Mouse (Mus musculus): ENCODE results near the gene Zfand3. TPM values are rescaled to one million over a fixed set of nuclear protein-coding genes. Genes with fewer than 3 reads are reported as not detected.

Gene Zfand3
- polyA plus RNA-seq, 1 experiment: not detected

DNA sequence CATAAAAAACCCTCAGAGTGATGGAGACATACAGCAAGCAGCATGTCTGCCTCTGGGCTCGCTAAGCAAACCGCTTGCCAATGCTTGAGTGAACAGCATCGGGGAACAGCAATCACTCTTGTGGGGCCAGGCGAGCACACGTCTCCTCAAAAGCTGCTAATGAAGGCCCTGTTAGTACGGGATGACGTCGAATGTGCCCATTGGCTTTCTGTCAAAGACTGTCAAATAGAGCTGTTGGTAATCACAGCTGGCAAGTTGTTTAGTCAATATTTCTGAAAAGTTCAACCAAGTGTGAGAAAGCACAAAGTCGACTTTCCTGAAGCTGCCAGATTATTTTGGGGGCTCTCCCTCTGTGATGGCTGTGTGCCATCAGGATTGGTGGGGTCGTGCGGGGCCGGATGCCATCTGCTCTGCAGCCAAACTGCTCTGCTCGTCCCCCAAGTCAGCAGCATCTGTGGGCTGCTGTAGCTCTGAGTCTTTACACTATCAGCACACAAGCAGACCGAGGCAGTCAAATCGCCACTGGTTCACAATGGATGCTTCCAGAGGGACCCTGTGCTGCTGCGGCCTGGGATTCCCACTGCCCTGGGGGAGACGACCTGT is 237.3 kb downstream of the Zfand3 start:
- no peak overlapping the region for H3K27ac ChIP-seq (ENCODE audit: insufficient read depth, low read depth, low read length)
- 65% methylated on average over 17 of the region's 17 CpGs for WGBS
- H3K4me1 ChIP-seq (ENCODE audit: control insufficient read depth, insufficient read depth, low read length): peaks cover 14% of the 10 kb centered on the region
- H3K4me3 ChIP-seq (ENCODE audit: insufficient read depth, low read depth, low read length): no peak overlapping the region
- TF ChIP-seq POLR2A (IDR thresholded peaks at IDR 0.05; ENCODE audit: insufficient read depth, low read depth, low read length) (no peak), CTCF (IDR thresholded peaks at IDR 0.05; ENCODE audit: insufficient read depth, low read depth, low read length) (no peak)

DNA sequence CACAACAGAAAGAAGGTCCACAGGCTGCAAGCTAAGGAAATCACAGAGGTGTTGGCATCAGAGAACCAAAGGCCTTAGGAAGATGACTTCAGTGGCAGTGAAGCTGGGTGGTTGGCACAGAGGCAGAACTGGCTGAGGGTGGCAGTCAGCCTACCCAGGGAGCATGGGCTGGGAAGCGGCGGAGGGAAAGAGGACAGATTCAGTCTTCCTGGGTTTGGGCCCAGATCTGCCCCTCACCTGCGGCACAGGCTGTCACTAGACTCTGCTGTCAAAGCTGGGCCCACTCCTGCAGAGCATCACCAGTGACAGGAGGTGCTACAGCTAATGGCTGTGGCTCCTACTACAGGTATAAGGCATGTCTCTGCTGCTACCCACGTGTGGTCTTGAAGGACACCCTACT is 238.1 kb downstream of the Zfand3 start:
- no peak overlapping the region for H3K27ac ChIP-seq (ENCODE audit: insufficient read depth, low read depth, low read length)
- H3K4me3 ChIP-seq (ENCODE audit: insufficient read depth, low read depth, low read length): no peak overlapping the region
- peaks cover 9% of the 10 kb centered on the region for H3K4me1 ChIP-seq (ENCODE audit: control insufficient read depth, insufficient read depth, low read length)
- WGBS: 99% methylated on average over 4 of the region's 4 CpGs
- TF ChIP-seq CTCF (IDR thresholded peaks at IDR 0.05; ENCODE audit: insufficient read depth, low read depth, low read length) (no peak), POLR2A (IDR thresholded peaks at IDR 0.05; ENCODE audit: insufficient read depth, low read depth, low read length) (no peak)

DNA sequence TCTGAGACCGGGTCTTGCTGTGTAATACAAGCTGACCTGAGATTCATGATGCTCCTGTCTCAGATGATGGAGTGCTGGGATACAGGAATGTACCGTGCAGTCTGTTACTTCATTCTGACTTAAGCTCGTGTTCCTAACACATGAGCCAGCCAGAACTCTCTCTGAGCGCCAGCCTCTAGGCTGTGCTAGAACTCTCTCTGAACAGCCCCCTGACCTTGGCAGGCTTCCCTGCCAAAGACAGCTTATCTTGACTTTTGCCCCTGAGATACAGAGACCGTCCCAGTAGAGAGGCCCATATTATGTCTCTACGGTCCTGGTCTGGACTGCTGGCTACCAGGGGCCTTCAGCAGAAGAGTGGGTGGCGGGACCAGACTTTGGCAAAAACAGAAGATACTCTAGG is 239.0 kb downstream of the Zfand3 start:
- no peak overlapping the region for H3K27ac ChIP-seq (ENCODE audit: insufficient read depth, low read depth, low read length)
- H3K4me1 ChIP-seq (ENCODE audit: control insufficient read depth, insufficient read depth, low read length): peaks cover 9% of the 10 kb centered on the region
- no peak overlapping the region for H3K4me3 ChIP-seq (ENCODE audit: insufficient read depth, low read depth, low read length)
- WGBS: 91% methylated on average over 7 of the region's 7 CpGs
- TF ChIP-seq POLR2A (IDR thresholded peaks at IDR 0.05; ENCODE audit: insufficient read depth, low read depth, low read length) (no peak), CTCF (IDR thresholded peaks at IDR 0.05; ENCODE audit: insufficient read depth, low read depth, low read length) (no peak)

GRCm38 (mm10) chr17:30244651-30245307 is 240.2 kb downstream of the Zfand3 start:
- WGBS: 79% methylated on average over 14 of the region's 14 CpGs
- TF ChIP-seq CTCF (IDR thresholded peaks at IDR 0.05; ENCODE audit: insufficient read depth, low read depth, low read length) (no peak), POLR2A (IDR thresholded peaks at IDR 0.05; ENCODE audit: insufficient read depth, low read depth, low read length) (no peak)
- no peak overlapping the region for H3K4me3 ChIP-seq (ENCODE audit: insufficient read depth, low read depth, low read length)
- peaks cover 9% of the 10 kb centered on the region for H3K4me1 ChIP-seq (ENCODE audit: control insufficient read depth, insufficient read depth, low read length)
- H3K27ac ChIP-seq (ENCODE audit: insufficient read depth, low read depth, low read length): no peak overlapping the region

- Histone ChIP-seq H3K27ac (ENCODE audit: insufficient read depth, low read depth, low read length) (no peak overlapping the region), H3K4me1 (ENCODE audit: control insufficient read depth, insufficient read depth, low read length) (peaks cover 12% of the 10 kb centered on the region), H3K4me3 (ENCODE audit: insufficient read depth, low read depth, low read length) (no peak overlapping the region)
- TF ChIP-seq CTCF (IDR thresholded peaks at IDR 0.05; ENCODE audit: insufficient read depth, low read depth, low read length) (no peak), POLR2A (IDR thresholded peaks at IDR 0.05; ENCODE audit: insufficient read depth, low read depth, low read length) (no peak)
- WGBS: 88% methylated on average over 10 of the region's 10 CpGs
Observed at GRCm38 (mm10) chr17:30245308-30245706, 240.8 kb downstream of the Zfand3 start.

- Histone ChIP-seq H3K4me1 (ENCODE audit: control insufficient read depth, insufficient read depth, low read length) (peaks cover 16% of the 10 kb centered on the region), H3K27ac (ENCODE audit: insufficient read depth, low read depth, low read length) (no peak overlapping the region), H3K4me3 (ENCODE audit: insufficient read depth, low read depth, low read length) (no peak overlapping the region)
- 96% methylated on average over 5 of the region's 5 CpGs for WGBS
- TF ChIP-seq CTCF (IDR thresholded peaks at IDR 0.05; ENCODE audit: insufficient read depth, low read depth, low read length): no peak
- no peak for TF ChIP-seq POLR2A (IDR thresholded peaks at IDR 0.05; ENCODE audit: insufficient read depth, low read depth, low read length)
Observed at GRCm38 (mm10) chr17:30253028-30253427, 248.5 kb downstream of the Zfand3 start.

DNA sequence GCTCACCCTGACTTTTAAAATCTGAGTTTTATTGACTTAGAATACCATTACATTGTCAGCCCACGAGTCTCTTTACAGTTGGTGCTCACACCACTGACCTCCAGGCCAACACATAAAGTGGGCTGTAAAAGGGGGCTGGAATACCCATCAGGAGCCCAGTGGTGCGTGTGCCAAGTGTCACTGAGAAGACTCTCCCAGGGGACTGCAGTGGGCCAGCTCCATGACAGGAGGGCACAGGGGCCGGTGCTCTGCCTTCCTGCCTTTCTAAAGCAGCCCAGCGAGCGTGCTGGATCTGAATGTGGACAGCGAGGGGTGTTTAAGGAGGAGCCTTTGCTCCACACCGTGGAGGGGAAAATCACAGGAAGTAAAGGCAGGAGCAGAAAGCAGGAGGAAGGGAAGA is 249.4 kb downstream of the Zfand3 start:
- no peak overlapping the region for H3K27ac ChIP-seq (ENCODE audit: insufficient read depth, low read depth, low read length)
- H3K4me1 ChIP-seq (ENCODE audit: control insufficient read depth, insufficient read depth, low read length): peaks cover 16% of the 10 kb centered on the region
- H3K4me3 ChIP-seq (ENCODE audit: insufficient read depth, low read depth, low read length): no peak overlapping the region
- TF ChIP-seq CTCF (IDR thresholded peaks at IDR 0.05; ENCODE audit: insufficient read depth, low read depth, low read length): no peak
- TF ChIP-seq POLR2A (IDR thresholded peaks at IDR 0.05; ENCODE audit: insufficient read depth, low read depth, low read length): no peak
- 85% methylated on average over 7 of the region's 7 CpGs for WGBS

GRCm38 (mm10) chr17:30255928-30256560 is 251.5 kb downstream of the Zfand3 start:
- Histone ChIP-seq H3K4me3 (ENCODE audit: insufficient read depth, low read depth, low read length) (no peak overlapping the region), H3K4me1 (ENCODE audit: control insufficient read depth, insufficient read depth, low read length) (peaks cover 11% of the 10 kb centered on the region), H3K27ac (ENCODE audit: insufficient read depth, low read depth, low read length) (no peak overlapping the region)
- 89% methylated on average over 8 of the region's 8 CpGs for WGBS
- no peak for TF ChIP-seq CTCF (IDR thresholded peaks at IDR 0.05; ENCODE audit: insufficient read depth, low read depth, low read length)
- TF ChIP-seq POLR2A (IDR thresholded peaks at IDR 0.05; ENCODE audit: insufficient read depth, low read depth, low read length): no peak

DNA sequence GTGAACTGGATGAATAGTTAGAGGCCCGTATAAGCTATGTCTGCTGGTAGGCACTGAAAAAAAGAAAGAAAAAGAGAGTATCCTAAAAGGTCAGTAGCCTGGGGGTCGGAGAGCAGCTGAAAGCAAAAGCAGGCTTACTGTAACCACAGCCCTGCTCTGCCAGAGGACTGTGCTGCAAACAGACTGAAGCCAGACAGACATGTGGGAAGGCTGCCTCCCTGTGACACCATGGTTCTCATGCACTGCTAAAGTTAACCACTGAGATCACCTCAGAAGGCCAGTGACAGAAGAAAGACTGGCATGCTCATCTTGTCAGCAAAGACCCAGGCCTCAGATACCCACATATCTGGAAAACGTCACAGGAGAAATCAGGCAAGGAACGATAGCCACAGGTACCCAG is 253.9 kb downstream of the Zfand3 start:
- H3K27ac ChIP-seq (ENCODE audit: insufficient read depth, low read depth, low read length): no peak overlapping the region
- no peak for TF ChIP-seq POLR2A (IDR thresholded peaks at IDR 0.05; ENCODE audit: insufficient read depth, low read depth, low read length)
- TF ChIP-seq CTCF (IDR thresholded peaks at IDR 0.05; ENCODE audit: insufficient read depth, low read depth, low read length): no peak
- H3K4me3 ChIP-seq (ENCODE audit: insufficient read depth, low read depth, low read length): no peak overlapping the region
- H3K4me1 ChIP-seq (ENCODE audit: control insufficient read depth, insufficient read depth, low read length): peaks cover 20% of the 10 kb centered on the region
- WGBS: 85% methylated on average over 4 of the region's 4 CpGs

Measured in olfactory bulb, adult 2 months (tissue).